Mouse (Mus musculus): ENCODE measurements at regions not wholly inside any gene's neighbourhood (a gene's known extent, or its start where the extent isn't known, plus 50 kb on each side); places are given as distances from the start of the nearest gene placed in this dataset.

GRCm38 (mm10) chr8:92132526-92132925 lies 224.9 kb upstream of the Irx5 start:
- TF ChIP-seq CTCF (IDR thresholded peaks at IDR 0.05; ENCODE audit: borderline replicate concordance, extremely low read depth, insufficient read depth, insufficient read length): no peak
- TF ChIP-seq POLR2A (IDR thresholded peaks at IDR 0.05; ENCODE audit: borderline replicate concordance, extremely low read depth, insufficient read depth, insufficient read length, poor library complexity, severe bottlenecking): no peak

Measured in brain, embryonic 14.5 days (tissue).